Mouse (Mus musculus): ENCODE results near the gene Fam210b. TPM values are rescaled to one million over a fixed set of nuclear protein-coding genes. Genes with fewer than 3 reads are reported as not detected.

Fam210b gene
- polyA plus RNA-seq, 1 experiment from 2014 or later, result 21.6 TPM

GRCm38 (mm10) chr2:172401116-172401825 is 55.9 kb downstream of the Fam210b start:
- no peaks in the 10 kb centered on the region for H3K27me3 ChIP-seq (ENCODE audit: control insufficient read depth, insufficient read depth, low read length)
- no peaks in the 10 kb centered on the region for H3K36me3 ChIP-seq (ENCODE audit: control insufficient read depth, insufficient read depth, low read length)
- ATAC-seq (ENCODE audit: low FRiP score, low TSS enrichment) (no peak), DNase-seq (no peak)
- H3K9me3 ChIP-seq (ENCODE audit: control insufficient read depth, low read length), result no peaks in the 10 kb centered on the region
- H3K4me3 ChIP-seq (replicated peaks; ENCODE audit: low read depth, low read length), result no peak overlapping the region
- no peaks in the 10 kb centered on the region for H3K4me1 ChIP-seq (ENCODE audit: control insufficient read depth, insufficient read depth, low read length)
- H3K27ac ChIP-seq (replicated peaks; ENCODE audit: low read depth, low read length), result no peak overlapping the region
- no peak overlapping the region for H3K9ac ChIP-seq (replicated peaks; ENCODE audit: low read length)
- no peak overlapping the region for H3K4me2 ChIP-seq (ENCODE audit: low read length)
- 76% methylated on average over 13 of the region's 13 CpGs for WGBS

- DNase-seq, result no peak
These were observed 58.9 kb downstream of the Fam210b start for GRCm38 (mm10) chr2:172404239-172404638.

GRCm38 (mm10) chr2:172405011-172405410 is 59.6 kb downstream of the Fam210b start:
- no peak for ATAC-seq (ENCODE audit: low FRiP score, low TSS enrichment)
- H3K4me3 ChIP-seq (replicated peaks; ENCODE audit: low read depth, low read length), result no peak overlapping the region
- no peak overlapping the region for H3K4me2 ChIP-seq (ENCODE audit: low read length)
- H3K4me1 ChIP-seq (ENCODE audit: control insufficient read depth, insufficient read depth, low read length), result no peaks in the 10 kb centered on the region
- H3K36me3 ChIP-seq (ENCODE audit: control insufficient read depth, insufficient read depth, low read length), result no peaks in the 10 kb centered on the region
- WGBS, result 67% methylated on average over 3 of the region's 3 CpGs
- no peaks in the 10 kb centered on the region for H3K27me3 ChIP-seq (ENCODE audit: control insufficient read depth, insufficient read depth, low read length)
- no peak for DNase-seq
- H3K27ac ChIP-seq (replicated peaks; ENCODE audit: low read depth, low read length), result no peak overlapping the region
- H3K9me3 ChIP-seq (ENCODE audit: control insufficient read depth, low read length), result no peaks in the 10 kb centered on the region
- no peak overlapping the region for H3K9ac ChIP-seq (replicated peaks; ENCODE audit: low read length)

More at GRCm38 (mm10) chr2:172404239-172404638, 58.9 kb downstream of the Fam210b start:
- Histone ChIP-seq H3K4me1 (ENCODE audit: control insufficient read depth, insufficient read depth, low read length) (no peaks in the 10 kb centered on the region), H3K27ac (replicated peaks; ENCODE audit: low read depth, low read length) (no peak overlapping the region), H3K4me3 (replicated peaks; ENCODE audit: low read depth, low read length) (no peak overlapping the region), H3K4me2 (ENCODE audit: low read length) (no peak overlapping the region), H3K27me3 (ENCODE audit: control insufficient read depth, insufficient read depth, low read length) (no peaks in the 10 kb centered on the region), H3K36me3 (ENCODE audit: control insufficient read depth, insufficient read depth, low read length) (no peaks in the 10 kb centered on the region), H3K9me3 (ENCODE audit: control insufficient read depth, low read length) (no peaks in the 10 kb centered on the region), H3K9ac (replicated peaks; ENCODE audit: low read length) (no peak overlapping the region)
- WGBS, result 61% methylated on average over 7 of the region's 7 CpGs
- ATAC-seq (ENCODE audit: low FRiP score, low TSS enrichment), result no peak

Other genes with a start within 250 kb of the Fam210b start
- gene Mc3r, start 97.1 kb upstream of the Fam210b start, polyA plus RNA-seq (2014; fragmentation: Nextera tagmentation; extraction: Ambion mirVana), result 0.33 and 0.55 TPM in 2 replicates
- gene Aurka, start 25.0 kb downstream of the Fam210b start, polyA plus RNA-seq (2014; fragmentation: Nextera tagmentation; extraction: Ambion mirVana), result 14.0 and 25.4 TPM in 2 replicates
- gene Cstf1, start 25.1 kb downstream of the Fam210b start, polyA plus RNA-seq (2014; fragmentation: Nextera tagmentation; extraction: Ambion mirVana), result 31.8 and 34.6 TPM in 2 replicates
- 0.19 and 0.28 TPM in 2 replicates for gene Cass4, start 48.2 kb downstream of the Fam210b start, polyA plus RNA-seq (2014; fragmentation: Nextera tagmentation; extraction: Ambion mirVana)
- gene Rtf2, start 95.0 kb downstream of the Fam210b start, polyA plus RNA-seq (2014; fragmentation: Nextera tagmentation; extraction: Ambion mirVana), result 87.2 and 101 TPM in 2 replicates
- 0.84 and 1.6 TPM in 2 replicates for gene Gcnt7, start 113.0 kb downstream of the Fam210b start, polyA plus RNA-seq (2014; fragmentation: Nextera tagmentation; extraction: Ambion mirVana)
- 0.55 and 0.76 TPM in 2 replicates for gene Fam209, start 127.0 kb downstream of the Fam210b start, polyA plus RNA-seq (2014; fragmentation: Nextera tagmentation; extraction: Ambion mirVana)
- 0.15 and 0.21 TPM in 2 replicates for gene Tfap2c, start 204.0 kb downstream of the Fam210b start, polyA plus RNA-seq (2014; fragmentation: Nextera tagmentation; extraction: Ambion mirVana)

All from midbrain, embryonic 14.5 days (tissue).